Mouse (Mus musculus) forebrain, embryonic 12.5 days (tissue): ENCODE results near the gene Pdzd7. TPM values are rescaled to one million over a fixed set of nuclear protein-coding genes. Genes with fewer than 3 reads are reported as not detected.

Experiments
- ATAC-seq: fragments of 200-750 bp; cut with Nextera tagmentation; 2 replicates; pipeline ENCODE4 v1.8.0; 2017; ENCODE audit warnings: moderate TSS enrichment; ENCODE audit not compliant: low FRiP score
- H3K27ac ChIP-seq: fragments of 300-500 bp; sonication (generic); 2 replicates; pipeline ENCODE4 v1.5.1; 2016; ENCODE audit warnings: mild to moderate bottlenecking
- H3K27me3 ChIP-seq: fragments of 300-500 bp; sonication (generic); 2 replicates; pipeline ENCODE4 v1.6.1; 2016; ENCODE audit warnings: mild to moderate bottlenecking
- H3K36me3 ChIP-seq: fragments of 300-500 bp; sonication (generic); replicated peaks from 2 replicates; pipeline ENCODE4 v1.6.1; 2016; ENCODE audit warnings: mild to moderate bottlenecking
- H3K4me1 ChIP-seq: fragments of 300-500 bp; sonication (generic); 2 replicates; pipeline ENCODE4 v1.6.1; 2016
- H3K4me2 ChIP-seq: fragments of 300-500 bp; sonication (generic); 2 replicates; pipeline ENCODE4 v1.6.1; 2016; ENCODE audit warnings: mild to moderate bottlenecking, moderate library complexity
- H3K4me3 ChIP-seq: fragments of 300-500 bp; sonication (generic); replicated peaks from 2 replicates; pipeline ENCODE4 v1.5.1; 2016; ENCODE audit warnings: mild to moderate bottlenecking
- H3K9ac ChIP-seq: fragments of 300-500 bp; sonication (generic); 2 replicates; pipeline ENCODE4 v1.6.1; 2016; ENCODE audit warnings: mild to moderate bottlenecking
- H3K9me3 ChIP-seq: fragments of 300-500 bp; sonication (generic); 2 replicates; pipeline ENCODE4 v1.6.1; 2016
- WGBS: fragments of 180-500 bp; shearing (Covaris S2); methylation state at CpG from one replicate; pipeline ENCODE4 v1.1.7; 2016; 5-methylcytosine and 5-hydroxymethylcytosine counted together
- polyA plus RNA-seq: library from polyadenylated mRNA; unstranded; fragments of >200 nt; fragmentation: Nextera tagmentation; extraction: Ambion mirVana; gene quantifications from 2 replicates; pipeline ENCODE4 v1.2.1, GENCODE M21; 2016

The Pdzd7 gene
- polyA plus RNA-seq, 1 experiment from 2014 or later, result 0.50 TPM

GRCm38 (mm10) chr19:45013581-45014225 is 31.8 kb downstream of the Pdzd7 start:
- H3K27ac ChIP-seq, result 0 out of 2 replicates have a peak overlapping the region, but pooled peaks have one; percentile 47
- H3K4me1 ChIP-seq, result peaks cover 46% of the 10 kb centered on the region
- no peak overlapping the region for H3K4me3 ChIP-seq
- no peaks in the 10 kb centered on the region for H3K27me3 ChIP-seq
- no peak overlapping the region for H3K4me2 ChIP-seq
- no peak overlapping the region for H3K9ac ChIP-seq
- H3K9me3 ChIP-seq, result no peaks in the 10 kb centered on the region
- WGBS, result 62% methylated on average over 6 of the region's 6 CpGs
- peaks cover 34% of the 10 kb centered on the region for H3K36me3 ChIP-seq
- ATAC-seq, result no peak

GRCm38 (mm10) chr19:45012636-45013035 is 32.9 kb downstream of the Pdzd7 start:
- Histone ChIP-seq H3K4me2 (no peak overlapping the region), H3K9ac (0 out of 2 replicates have a peak overlapping the region, but pooled peaks have one; percentile 1), H3K36me3 (peaks cover 40% of the 10 kb centered on the region), H3K27me3 (no peaks in the 10 kb centered on the region), H3K4me1 (peaks cover 44% of the 10 kb centered on the region), H3K4me3 (no peak overlapping the region), H3K9me3 (no peaks in the 10 kb centered on the region), H3K27ac (peak overlapping the region; percentile 44; the same call in 1 of the 2 replicates)
- 30% methylated on average over 6 of the region's 6 CpGs for WGBS
- no peak for ATAC-seq

- Histone ChIP-seq H3K27me3 (no peaks in the 10 kb centered on the region), H3K9ac (0 out of 2 replicates have a peak overlapping the region, but pooled peaks have one; percentile 1), H3K4me3 (no peak overlapping the region), H3K9me3 (no peaks in the 10 kb centered on the region), H3K36me3 (peaks cover 40% of the 10 kb centered on the region), H3K4me2 (no peak overlapping the region), H3K27ac (peak overlapping the region; percentile 44; the same call in 1 of the 2 replicates), H3K4me1 (peaks cover 46% of the 10 kb centered on the region)
- no peak for ATAC-seq
- WGBS, result 87% methylated on average over 8 of the region's 8 CpGs
These were observed 33.3 kb downstream of the Pdzd7 start for GRCm38 (mm10) chr19:45012219-45012618.

GRCm38 (mm10) chr19:45010646-45011045 is 34.9 kb downstream of the Pdzd7 start:
- Histone ChIP-seq H3K4me3 (no peak overlapping the region), H3K4me1 (peaks cover 38% of the 10 kb centered on the region), H3K36me3 (peaks cover 40% of the 10 kb centered on the region), H3K27me3 (no peaks in the 10 kb centered on the region), H3K9me3 (no peaks in the 10 kb centered on the region), H3K9ac (no peak overlapping the region), H3K27ac (no peak overlapping the region), H3K4me2 (no peak overlapping the region)
- WGBS, result 88% methylated on average over 4 of the region's 4 CpGs
- ATAC-seq, result no peak

- no peak overlapping the region for H3K27ac ChIP-seq
These were observed 37.9 kb downstream of the Pdzd7 start for GRCm38 (mm10) chr19:45007425-45008191.

DNA sequence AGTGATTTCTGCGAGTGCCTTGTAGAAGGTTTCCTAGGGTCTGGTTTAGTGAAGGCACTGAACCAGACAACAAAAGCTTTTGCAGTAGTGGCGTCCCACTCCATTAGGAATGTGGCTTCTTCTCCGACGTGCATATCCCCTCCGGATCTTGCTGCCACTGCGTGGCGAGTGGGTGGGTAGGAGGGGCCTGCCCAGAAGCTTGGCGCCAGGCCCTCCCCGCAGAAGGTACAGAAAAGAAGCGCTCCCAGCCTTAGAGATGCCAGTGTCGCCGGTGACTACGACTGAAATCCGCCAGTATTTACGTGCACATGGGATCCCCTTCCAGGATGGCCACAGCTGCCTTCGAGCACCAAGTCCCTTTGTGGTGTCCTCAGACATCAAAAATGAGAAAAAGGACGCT is 38.5 kb downstream of the Pdzd7 start:
- H3K4me2 ChIP-seq, result peak overlapping the region; percentile 98
- peak overlapping the region; percentile 95 for H3K4me3 ChIP-seq
- H3K27ac ChIP-seq, result peak overlapping the region; percentile 80
- ATAC-seq, result no peak
- peaks cover 61% of the 10 kb centered on the region for H3K36me3 ChIP-seq
- 47% methylated on average over 17 of the region's 17 CpGs for WGBS
- no peaks in the 10 kb centered on the region for H3K27me3 ChIP-seq
- no peaks in the 10 kb centered on the region for H3K9me3 ChIP-seq
- H3K9ac ChIP-seq, result peak overlapping the region; percentile 86
- peaks cover 20% of the 10 kb centered on the region for H3K4me1 ChIP-seq

More at GRCm38 (mm10) chr19:45007425-45008191, 37.9 kb downstream of the Pdzd7 start:
- Histone ChIP-seq H3K27me3 (no peaks in the 10 kb centered on the region), H3K4me3 (peak overlapping the region; percentile 95), H3K4me2 (peak overlapping the region; percentile 98), H3K9ac (no peak overlapping the region), H3K9me3 (no peaks in the 10 kb centered on the region), H3K36me3 (peaks cover 62% of the 10 kb centered on the region), H3K4me1 (peaks cover 25% of the 10 kb centered on the region)
- no peak for ATAC-seq
- WGBS, result 91% methylated on average over 20 of the region's 20 CpGs

DNA sequence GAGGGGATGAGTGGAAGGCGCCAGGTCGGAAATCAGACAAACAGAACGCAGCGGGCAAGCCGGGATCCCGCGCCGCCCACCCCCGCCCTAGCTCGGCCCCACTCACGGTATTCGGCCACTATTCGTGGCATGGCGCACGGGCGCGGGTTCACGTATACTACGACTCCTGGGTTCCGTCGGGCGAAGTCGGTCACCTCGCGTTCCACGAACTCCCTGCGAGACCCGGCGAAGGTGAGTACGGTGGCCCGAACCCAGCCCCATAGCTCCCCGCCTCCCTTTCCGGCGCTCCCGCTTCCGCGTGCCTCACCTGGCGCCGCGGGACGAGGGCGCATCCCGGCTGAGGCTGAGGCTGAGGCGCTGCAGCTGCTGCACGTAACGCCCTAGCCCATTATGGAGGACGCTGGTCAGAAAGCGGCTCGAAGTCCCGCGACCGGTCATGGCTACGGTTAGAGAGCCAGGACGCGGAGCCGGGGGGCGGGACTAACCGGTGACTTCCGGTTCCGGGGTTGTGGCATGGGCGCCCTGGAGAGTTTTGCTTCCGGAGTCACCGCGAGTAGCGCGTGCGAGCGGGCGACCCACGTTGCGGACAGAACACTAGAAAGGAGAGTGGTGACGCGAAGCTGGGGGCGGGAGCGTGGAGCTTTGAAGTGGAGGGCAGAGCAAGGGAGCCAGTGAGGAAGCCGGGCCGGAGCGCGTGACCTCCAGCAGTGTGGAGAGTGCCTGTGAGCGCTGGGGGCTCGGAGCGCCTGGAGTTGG is 39.4 kb downstream of the Pdzd7 start, which contains the start of gene Mrpl43:
TSS of gene Mrpl43 (minus strand) at position 486 of the 756 bp plus-strand sequence.
- Histone ChIP-seq H3K36me3 (peaks cover 59% of the 10 kb centered on the region), H3K9ac (peak within 1 kb of the TSS; percentile 86), H3K27ac (peak within 1 kb of the TSS; percentile 80), H3K4me2 (peak within 1 kb of the TSS; percentile 98), H3K27me3 (no peaks in the 10 kb centered on the region), H3K4me1 (peaks cover 20% of the 10 kb centered on the region), H3K4me3 (peak within 1 kb of the TSS; percentile 95), H3K9me3 (no peaks in the 10 kb centered on the region)
- ATAC-seq, result peak; percentile 91
- under 1% methylated on average over 82 of the region's 82 CpGs for WGBS

GRCm38 (mm10) chr19:45005444-45005843 is 40.1 kb downstream of the Pdzd7 start, which contains the start of gene Twnk:
TSS of gene Twnk (plus strand) at chr19:45005663.
- H3K27ac ChIP-seq, result peak within 1 kb of the TSS; percentile 80
- ATAC-seq, result no peak
- WGBS, result 10% methylated on average over 16 of the region's 16 CpGs
- peak within 1 kb of the TSS; percentile 98 for H3K4me2 ChIP-seq
- peak within 1 kb of the TSS; percentile 86 for H3K9ac ChIP-seq
- H3K9me3 ChIP-seq, result no peaks in the 10 kb centered on the region
- no peaks in the 10 kb centered on the region for H3K27me3 ChIP-seq
- peaks cover 20% of the 10 kb centered on the region for H3K4me1 ChIP-seq
- peaks cover 59% of the 10 kb centered on the region for H3K36me3 ChIP-seq
- peak within 1 kb of the TSS; percentile 95 for H3K4me3 ChIP-seq

- Histone ChIP-seq H3K4me2 (no peak overlapping the region), H3K27ac (no peak overlapping the region), H3K9me3 (no peaks in the 10 kb centered on the region), H3K9ac (no peak overlapping the region), H3K27me3 (no peaks in the 10 kb centered on the region), H3K36me3 (peaks cover 61% of the 10 kb centered on the region), H3K4me3 (no peak overlapping the region), H3K4me1 (peaks cover 20% of the 10 kb centered on the region)
- 88% methylated on average over 7 of the region's 7 CpGs for WGBS
- no peak for ATAC-seq
These were observed 41.6 kb downstream of the Pdzd7 start for GRCm38 (mm10) chr19:45003740-45004516.

- Histone ChIP-seq H3K27me3 (no peaks in the 10 kb centered on the region), H3K9ac (no peak overlapping the region), H3K4me1 (peaks cover 16% of the 10 kb centered on the region), H3K4me2 (no peak overlapping the region), H3K9me3 (no peaks in the 10 kb centered on the region), H3K27ac (no peak overlapping the region), H3K36me3 (peaks cover 69% of the 10 kb centered on the region), H3K4me3 (no peak overlapping the region)
- WGBS, result 60% methylated on average over 3 of the region's 3 CpGs
- no peak for ATAC-seq
These were observed 43.2 kb downstream of the Pdzd7 start for GRCm38 (mm10) chr19:45002301-45002700.

- Histone ChIP-seq H3K36me3 (peaks cover 74% of the 10 kb centered on the region), H3K27me3 (no peaks in the 10 kb centered on the region), H3K4me2 (no peak overlapping the region), H3K9me3 (no peaks in the 10 kb centered on the region), H3K9ac (no peak overlapping the region), H3K4me1 (no peaks in the 10 kb centered on the region), H3K27ac (no peak overlapping the region), H3K4me3 (no peak overlapping the region)
- WGBS, result 89% methylated on average over 8 of the region's 8 CpGs
- ATAC-seq, result no peak
These were observed 45.9 kb downstream of the Pdzd7 start for GRCm38 (mm10) chr19:44999647-45000046.
